Mouse (Mus musculus) heart, postnatal 0 days (tissue): ENCODE measurements around the gene Hoxc9.

Source experiments
- CTCF ChIP-seq: IDR thresholded peaks from 2 replicates; pipeline ENCODE4 v1.5.1; 2016; ENCODE audit warnings: antibody characterized with exemption, control low read depth, low read depth
- EP300 ChIP-seq: IDR thresholded peaks from 2 replicates; pipeline ENCODE4 v1.6.1; 2016; ENCODE audit warnings: antibody characterized with exemption, low read depth

DNA sequence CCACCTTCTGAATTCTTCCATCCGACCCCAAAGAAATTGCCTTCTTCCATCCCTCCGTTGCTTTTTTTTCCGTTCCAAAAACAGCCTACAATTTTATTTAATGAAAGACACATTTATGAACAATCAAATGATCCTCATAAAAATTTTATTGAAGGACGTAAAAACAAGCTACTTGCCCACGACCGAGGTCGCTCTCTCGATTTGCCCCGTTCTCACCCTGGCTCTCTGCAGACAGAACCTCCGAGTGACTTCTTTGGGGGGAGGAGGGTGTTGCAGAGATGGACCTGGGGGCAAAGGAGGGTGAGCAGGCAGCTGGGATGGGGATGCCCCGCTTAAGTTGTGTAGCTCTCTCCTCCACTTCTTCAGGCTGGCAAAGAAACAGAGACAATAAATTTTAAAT is 4.1 kb downstream of the Hoxc9 start:
- TF ChIP-seq EP300 (no peak), CTCF (no peak)
